Mouse (Mus musculus) hindbrain, postnatal 0 days (tissue): ENCODE measurements at regions not wholly inside any gene's neighbourhood (a gene's known extent, or its start where the extent isn't known, plus 50 kb on each side); places are given as distances from the start of the nearest gene placed in this dataset.

Source experiments
- ATAC-seq: fragments of 200-750 bp; cut with Nextera tagmentation; 2 replicates; pipeline ENCODE4 v1.8.0; 2017; ENCODE audit warnings: mild to moderate bottlenecking, moderate TSS enrichment, moderate library complexity
- DNase-seq: peaks from one replicate; pipeline ENCODE4 v3.0.0-alpha.2; 2015; ENCODE audit warnings: low spot score
- H3K27ac ChIP-seq: fragments of 300-500 bp; sonication (generic); 2 replicates; pipeline ENCODE4 v1.5.1; 2014; ENCODE audit warnings: mild to moderate bottlenecking
- H3K27me3 ChIP-seq: fragments of 300-500 bp; sonication (generic); 2 replicates; pipeline ENCODE4 v1.6.1; 2014; ENCODE audit warnings: low read length, mixed read lengths; ENCODE audit not compliant: insufficient read depth
- H3K36me3 ChIP-seq: fragments of 300-500 bp; sonication (generic); 2 replicates; pipeline ENCODE4 v1.6.1; 2014; ENCODE audit warnings: low read length, mixed read lengths; ENCODE audit not compliant: insufficient read depth
- H3K4me1 ChIP-seq: fragments of 300-500 bp; sonication (generic); 2 replicates; pipeline ENCODE4 v1.6.1; 2014; ENCODE audit warnings: antibody characterized with exemption, low read length, mixed read lengths; ENCODE audit not compliant: insufficient read depth
- H3K4me2 ChIP-seq: fragments of 300-500 bp; sonication (generic); 2 replicates; pipeline ENCODE4 v1.6.1; 2014; ENCODE audit warnings: low read depth, mild to moderate bottlenecking, low read length, moderate library complexity, mixed read lengths
- H3K4me3 ChIP-seq: fragments of 300-500 bp; sonication (generic); 2 replicates; pipeline ENCODE4 v1.5.1; 2014; ENCODE audit warnings: low read length
- H3K9ac ChIP-seq: fragments of 300-500 bp; sonication (generic); replicated peaks from 2 replicates; pipeline ENCODE4 v1.6.1; 2014; ENCODE audit warnings: mild to moderate bottlenecking, low read length, moderate library complexity, mixed read lengths
- H3K9me3 ChIP-seq: fragments of 300-500 bp; sonication (generic); 2 replicates; pipeline ENCODE4 v1.6.1; 2016; ENCODE audit warnings: low read length, mixed read lengths
- CTCF ChIP-seq: IDR thresholded peaks from 2 replicates; pipeline ENCODE4 v1.5.1; 2016; ENCODE audit warnings: antibody characterized with exemption, control low read depth, low read depth
- WGBS: fragments of 180-500 bp; shearing (Covaris S2); extraction: QIAGEN DNeasy Blood & Tissue Kit; methylation state at CpG from one replicate; pipeline ENCODE4 v1.1.7; 2014; 5-methylcytosine and 5-hydroxymethylcytosine counted together

DNA sequence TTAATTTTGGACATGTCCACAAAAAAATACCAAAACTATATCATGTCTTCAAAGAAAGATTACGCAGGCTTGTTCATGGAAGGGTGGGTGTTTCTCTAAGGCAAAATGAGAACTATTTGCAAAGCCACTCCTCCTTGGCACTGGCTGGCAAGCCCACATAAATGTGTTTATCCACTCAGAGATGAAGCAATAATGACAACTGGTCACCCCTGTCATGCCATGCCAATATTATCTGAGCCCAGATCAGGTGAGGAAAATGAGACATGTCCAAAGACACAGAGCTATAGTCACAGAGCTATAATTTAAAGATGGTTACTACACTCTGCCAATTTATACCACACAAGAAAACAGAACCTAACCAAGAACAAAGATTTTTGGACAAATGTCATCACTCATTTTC is 227.0 kb upstream of the Zfp703 start:
- Histone ChIP-seq H3K4me2 (no peak overlapping the region), H3K9me3 (no peaks in the 10 kb centered on the region), H3K36me3 (no peaks in the 10 kb centered on the region), H3K9ac (no peak overlapping the region), H3K27ac (no peak overlapping the region), H3K27me3 (no peaks in the 10 kb centered on the region), H3K4me1 (no peaks in the 10 kb centered on the region), H3K4me3 (no peak overlapping the region)
- ATAC-seq (no peak), DNase-seq (no peak)
- WGBS = 93% methylated on average over 1 of the region's 1 CpGs
- TF ChIP-seq CTCF = no peak

DNA sequence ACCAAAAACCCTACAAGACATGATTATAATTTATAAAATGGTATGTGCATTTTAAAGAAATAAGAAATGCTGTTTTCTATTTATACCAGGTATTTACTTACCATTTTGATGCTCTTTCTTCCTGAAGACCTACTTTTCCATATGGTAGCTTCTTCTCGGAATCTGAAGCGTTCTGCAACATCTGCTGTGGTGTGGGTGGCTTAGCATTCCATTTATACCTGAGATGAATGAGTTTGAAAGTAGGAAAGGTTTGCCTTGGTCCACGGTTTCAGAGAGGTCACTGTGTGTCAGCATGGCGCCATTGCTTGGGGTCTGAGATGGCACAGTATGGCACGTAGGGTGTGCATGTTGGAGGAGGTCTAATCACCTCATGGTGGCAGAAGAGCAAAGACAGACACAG is 225.5 kb upstream of the Zfp703 start:
- Histone ChIP-seq H3K4me2 (no peak overlapping the region), H3K9ac (no peak overlapping the region), H3K4me1 (no peaks in the 10 kb centered on the region), H3K4me3 (no peak overlapping the region), H3K27ac (no peak overlapping the region), H3K36me3 (no peaks in the 10 kb centered on the region), H3K9me3 (no peaks in the 10 kb centered on the region), H3K27me3 (no peaks in the 10 kb centered on the region)
- DNase-seq (no peak), ATAC-seq (no peak)
- WGBS = 90% methylated on average over 5 of the region's 5 CpGs
- TF ChIP-seq CTCF = no peak

DNA sequence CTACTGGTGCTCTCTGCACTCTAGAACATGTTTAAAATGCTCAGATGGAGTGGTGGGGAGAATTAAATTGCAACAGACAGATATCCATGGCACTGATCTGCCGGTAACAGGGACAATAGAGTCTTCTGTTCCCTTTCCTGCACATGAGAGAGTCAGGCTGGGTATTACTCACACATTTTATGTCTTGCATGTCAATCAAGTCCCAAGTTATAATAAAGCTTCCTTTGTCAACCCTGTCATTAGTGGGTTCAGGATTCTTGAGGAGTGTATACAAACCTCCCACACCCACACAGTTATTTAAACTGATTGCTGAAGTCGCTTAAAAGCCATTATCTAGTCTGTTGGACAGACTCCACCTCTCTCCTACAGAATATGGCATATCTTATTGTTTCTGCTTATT is 220.7 kb upstream of the Zfp703 start:
- H3K4me3 ChIP-seq = no peak overlapping the region
- H3K27me3 ChIP-seq = no peaks in the 10 kb centered on the region
- ATAC-seq = no peak
- H3K4me2 ChIP-seq = no peak overlapping the region
- DNase-seq = no peak
- no peak overlapping the region for H3K27ac ChIP-seq
- no peak for TF ChIP-seq CTCF
- no peaks in the 10 kb centered on the region for H3K9me3 ChIP-seq
- H3K4me1 ChIP-seq = no peaks in the 10 kb centered on the region
- H3K36me3 ChIP-seq = no peaks in the 10 kb centered on the region
- no peak overlapping the region for H3K9ac ChIP-seq
- WGBS = 45% methylated on average over 2 of the region's 2 CpGs

GRCm38 (mm10) chr8:26760726-26761125 is 216.4 kb upstream of the Zfp703 start:
- Histone ChIP-seq H3K9ac (no peak overlapping the region), H3K4me3 (no peak overlapping the region), H3K9me3 (no peaks in the 10 kb centered on the region), H3K4me2 (no peak overlapping the region), H3K36me3 (no peaks in the 10 kb centered on the region), H3K27me3 (no peaks in the 10 kb centered on the region), H3K27ac (no peak overlapping the region), H3K4me1 (0 out of 2 replicates have a peak, but pooled peaks cover 3% of the 10 kb centered on the region)
- DNase-seq (no peak), ATAC-seq (no peak)
- WGBS = 89% methylated on average over 1 of the region's 1 CpGs
- no peak for TF ChIP-seq CTCF

DNA sequence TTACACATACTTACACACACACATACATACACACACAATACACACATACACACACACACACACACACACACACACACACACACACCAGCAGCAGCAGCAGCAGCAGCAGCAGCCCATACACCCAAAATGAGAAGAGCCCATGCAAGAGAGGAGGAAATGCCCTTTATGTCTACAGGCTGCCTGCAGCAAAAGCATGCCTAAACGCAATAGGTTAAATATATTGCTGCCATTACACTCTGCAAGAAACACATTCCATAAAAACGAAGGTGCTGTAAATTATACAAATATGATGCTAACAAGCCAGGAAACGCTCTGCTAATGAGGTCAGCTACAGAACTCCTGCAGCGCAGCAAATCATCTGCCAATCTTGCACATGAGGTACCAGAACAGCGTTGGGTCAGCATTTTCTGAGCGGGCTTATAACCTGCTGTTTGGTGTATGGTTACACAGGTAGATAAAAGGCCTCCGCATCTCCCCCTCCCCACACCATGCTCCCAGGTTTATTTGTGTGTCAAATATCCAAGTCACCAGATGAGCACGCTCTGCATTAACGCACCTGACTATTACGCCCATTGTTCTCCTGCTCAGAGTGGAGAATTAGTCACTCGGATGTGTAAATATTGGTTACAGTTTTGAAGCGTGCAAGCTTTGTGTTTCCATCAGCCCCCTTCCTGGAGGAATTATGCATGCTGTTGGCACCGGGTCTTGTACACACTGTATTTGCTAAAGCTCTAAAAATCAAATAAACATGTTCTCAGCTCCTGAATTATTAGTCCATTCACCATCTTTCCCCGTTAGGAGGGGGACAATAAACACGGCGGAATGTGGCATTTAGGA is 214.0 kb upstream of the Zfp703 start:
- Histone ChIP-seq H3K4me1 (0 out of 2 replicates have a peak, but pooled peaks cover 3% of the 10 kb centered on the region), H3K9ac (no peak overlapping the region), H3K27ac (no peak overlapping the region), H3K27me3 (no peaks in the 10 kb centered on the region), H3K4me2 (no peak overlapping the region), H3K4me3 (no peak overlapping the region), H3K9me3 (no peaks in the 10 kb centered on the region), H3K36me3 (no peaks in the 10 kb centered on the region)
- ATAC-seq (peak; percentile 38; the same call in 1 of the 2 replicates), DNase-seq (peak; percentile 40)
- TF ChIP-seq CTCF = no peak
- WGBS = 63% methylated on average over 16 of the region's 16 CpGs

DNA sequence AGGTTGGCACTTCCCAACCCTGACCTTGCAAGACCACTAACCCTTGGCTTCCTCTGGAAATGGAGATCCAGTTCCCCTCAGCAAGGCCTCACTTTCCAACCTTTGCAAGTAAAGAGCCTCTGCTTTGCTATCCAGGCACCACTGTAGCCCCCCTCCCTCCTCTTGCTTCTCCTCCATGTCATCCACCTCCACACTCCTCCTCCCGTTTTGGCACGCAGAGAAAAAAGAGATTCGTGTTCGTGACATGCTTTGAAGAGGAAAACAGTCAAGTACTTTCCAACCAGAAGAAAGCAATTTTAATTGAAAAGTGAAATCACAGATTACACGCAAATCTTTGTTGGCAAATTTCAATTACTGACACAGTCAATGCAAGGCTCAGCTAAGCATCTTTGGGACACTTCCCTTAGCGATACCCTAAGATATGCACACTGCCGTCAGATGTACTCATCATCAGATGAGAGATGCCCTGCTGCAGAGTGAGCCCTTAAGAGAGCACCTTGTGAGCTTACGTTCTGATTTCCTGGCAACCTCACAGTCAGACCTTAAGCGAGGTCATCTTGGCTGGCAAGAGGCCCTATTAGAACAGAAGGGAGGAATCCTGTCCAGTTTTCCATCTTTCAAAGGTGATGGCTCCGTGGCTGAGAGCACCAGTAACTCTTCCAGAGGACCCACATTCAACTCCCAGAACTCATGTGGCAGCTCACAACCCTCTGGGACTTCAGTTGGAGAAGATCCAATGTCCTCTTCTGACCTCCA is 208.5 kb upstream of the Zfp703 start:
- Histone ChIP-seq H3K4me2 (no peak overlapping the region), H3K9ac (no peak overlapping the region), H3K27ac (no peak overlapping the region), H3K27me3 (no peaks in the 10 kb centered on the region), H3K4me3 (no peak overlapping the region), H3K36me3 (no peaks in the 10 kb centered on the region), H3K9me3 (no peaks in the 10 kb centered on the region), H3K4me1 (no peaks in the 10 kb centered on the region)
- 79% methylated on average over 10 of the region's 10 CpGs for WGBS
- ATAC-seq (no peak), DNase-seq (no peak)
- no peak for TF ChIP-seq CTCF
